Mouse (Mus musculus): ENCODE data around the gene Atp6v0c. TPM values are rescaled to one million over a fixed set of nuclear protein-coding genes. Genes with fewer than 3 reads are reported as not detected.

Atp6v0c gene
- polyA plus RNA-seq, 1 experiment, result 2,818 TPM

- TF ChIP-seq POLR2A (IDR thresholded peaks at IDR 0.05; ENCODE audit: extremely low read depth, insufficient read depth, low read length) (no peak), CTCF (IDR thresholded peaks at IDR 0.05; ENCODE audit: extremely low read depth, insufficient read depth, low read length) (no peak)
- H3K4me1 ChIP-seq (ENCODE audit: control insufficient read depth, insufficient read depth, low read length), result peaks cover 10% of the 10 kb centered on the region
- peak overlapping the region; percentile 31 for H3K4me3 ChIP-seq (ENCODE audit: insufficient read depth, low read length)
- peak overlapping the region; percentile 94 for H3K27ac ChIP-seq (ENCODE audit: insufficient read depth, low read length)
These were observed 39.1 kb upstream of the Atp6v0c start for GRCm38 (mm10) chr17:24208641-24209042.

DNA sequence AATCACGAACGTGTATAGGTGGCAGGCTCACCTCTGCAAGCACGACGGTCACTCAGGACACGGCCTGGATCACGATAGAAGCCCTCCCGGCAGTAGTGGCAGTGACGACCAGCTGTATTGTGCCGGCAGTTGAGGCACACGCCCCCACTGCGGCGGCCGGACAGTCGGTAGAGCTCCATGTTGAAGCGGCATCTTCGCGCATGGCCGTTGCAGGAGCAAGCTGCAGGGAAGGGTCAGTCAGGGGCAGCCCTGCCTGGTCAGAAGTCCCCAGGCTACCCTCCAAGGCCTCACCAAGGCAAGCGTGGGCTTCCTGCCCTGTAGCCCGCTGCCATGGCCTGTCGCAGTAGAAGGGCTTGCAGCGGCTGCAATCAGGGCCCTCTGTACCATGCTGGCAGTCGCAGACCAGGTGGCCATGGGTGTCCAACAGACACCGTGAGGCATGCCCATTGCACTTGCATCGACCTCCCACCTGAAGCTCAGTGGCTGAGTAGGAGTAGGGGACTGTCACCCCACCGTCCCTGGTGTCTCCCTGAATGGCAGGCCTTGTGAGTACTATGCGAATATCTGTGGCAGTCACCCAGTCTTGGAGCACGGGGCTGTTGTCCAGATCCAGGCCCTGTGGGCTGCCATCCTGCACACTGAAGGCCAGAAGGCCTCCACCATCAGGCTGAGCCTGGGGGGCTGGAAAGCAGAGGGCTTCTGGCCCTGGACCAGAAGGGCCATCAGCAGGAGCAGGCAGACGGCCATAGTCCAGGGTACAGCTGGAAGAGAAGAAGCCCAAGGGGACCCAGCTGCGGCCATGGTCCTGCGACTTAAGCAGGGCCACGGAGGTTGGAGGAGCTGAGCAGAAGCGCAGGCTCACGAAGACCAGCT is 38.5 kb upstream of the Atp6v0c start:
- peak overlapping the region; percentile 94 for H3K27ac ChIP-seq (ENCODE audit: insufficient read depth, low read length)

DNA sequence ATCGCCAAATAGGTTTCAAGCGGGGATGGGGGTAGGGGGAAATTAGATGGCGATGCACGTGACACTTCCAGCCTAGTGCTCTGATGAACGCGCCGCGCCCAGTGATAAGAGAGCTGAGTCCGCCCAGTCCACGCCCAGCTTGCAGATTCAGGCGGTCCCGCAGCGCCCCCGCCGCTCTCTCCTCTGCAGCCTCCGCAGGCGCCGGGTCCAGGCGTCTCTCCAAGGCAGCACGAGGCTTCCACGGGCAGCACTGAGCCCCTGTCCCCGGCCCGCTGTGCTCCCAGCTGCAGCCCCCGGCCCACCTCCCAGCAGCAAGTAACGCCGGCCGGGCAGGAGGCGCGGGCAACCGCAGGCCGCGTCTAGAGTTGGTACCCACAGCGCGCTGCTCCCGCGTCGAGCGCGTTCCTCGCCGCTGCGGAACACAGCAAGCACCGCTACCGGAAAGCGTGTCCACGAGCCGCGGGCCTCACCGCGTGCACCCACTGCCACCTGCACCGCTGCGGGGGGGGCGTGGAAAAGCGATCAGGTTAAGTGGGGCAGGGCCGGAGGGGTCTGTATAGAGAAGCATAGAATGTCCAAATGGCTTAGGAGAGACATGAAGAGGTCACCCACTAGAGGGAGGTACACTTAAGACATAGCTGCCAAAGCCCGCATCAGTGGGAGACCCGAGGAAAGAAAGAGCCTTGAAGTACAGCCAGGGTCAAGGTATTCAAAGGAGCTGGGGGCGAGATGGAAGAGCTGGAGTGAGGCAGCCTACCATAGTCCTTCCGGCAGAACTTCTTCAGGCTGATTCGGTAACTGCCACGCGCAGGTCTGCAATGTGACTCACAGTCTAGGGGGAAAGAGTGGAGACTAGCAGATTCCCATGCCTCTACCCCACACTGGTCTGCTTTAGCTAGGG is 37.2 kb upstream of the Atp6v0c start:
- TF ChIP-seq CTCF (IDR thresholded peaks at IDR 0.05; ENCODE audit: extremely low read depth, insufficient read depth, low read length), result no peak
- 0 out of 2 replicates have a peak, but pooled peaks have one; percentile 33 for TF ChIP-seq POLR2A (IDR thresholded peaks at IDR 0.05; ENCODE audit: extremely low read depth, insufficient read depth, low read length)
- peak overlapping the region; percentile 82 for H3K27ac ChIP-seq (ENCODE audit: insufficient read depth, low read length)
- H3K4me3 ChIP-seq (ENCODE audit: insufficient read depth, low read length), result peak overlapping the region; percentile 7
- peaks cover 10% of the 10 kb centered on the region for H3K4me1 ChIP-seq (ENCODE audit: control insufficient read depth, insufficient read depth, low read length)

More for the DNA sequence above, 38.5 kb upstream of the Atp6v0c start:
- peak overlapping the region; percentile 31; the same call in 1 of the 2 replicates for H3K4me3 ChIP-seq (ENCODE audit: insufficient read depth, low read length)
- TF ChIP-seq CTCF (IDR thresholded peaks at IDR 0.05; ENCODE audit: extremely low read depth, insufficient read depth, low read length) (no peak), POLR2A (IDR thresholded peaks at IDR 0.05; ENCODE audit: extremely low read depth, insufficient read depth, low read length) (no peak)
- peaks cover 10% of the 10 kb centered on the region for H3K4me1 ChIP-seq (ENCODE audit: control insufficient read depth, insufficient read depth, low read length)

GRCm38 (mm10) chr17:24205908-24206361 is 36.4 kb upstream of the Atp6v0c start:
- H3K4me1 ChIP-seq (ENCODE audit: control insufficient read depth, insufficient read depth, low read length), result peaks cover 10% of the 10 kb centered on the region

DNA sequence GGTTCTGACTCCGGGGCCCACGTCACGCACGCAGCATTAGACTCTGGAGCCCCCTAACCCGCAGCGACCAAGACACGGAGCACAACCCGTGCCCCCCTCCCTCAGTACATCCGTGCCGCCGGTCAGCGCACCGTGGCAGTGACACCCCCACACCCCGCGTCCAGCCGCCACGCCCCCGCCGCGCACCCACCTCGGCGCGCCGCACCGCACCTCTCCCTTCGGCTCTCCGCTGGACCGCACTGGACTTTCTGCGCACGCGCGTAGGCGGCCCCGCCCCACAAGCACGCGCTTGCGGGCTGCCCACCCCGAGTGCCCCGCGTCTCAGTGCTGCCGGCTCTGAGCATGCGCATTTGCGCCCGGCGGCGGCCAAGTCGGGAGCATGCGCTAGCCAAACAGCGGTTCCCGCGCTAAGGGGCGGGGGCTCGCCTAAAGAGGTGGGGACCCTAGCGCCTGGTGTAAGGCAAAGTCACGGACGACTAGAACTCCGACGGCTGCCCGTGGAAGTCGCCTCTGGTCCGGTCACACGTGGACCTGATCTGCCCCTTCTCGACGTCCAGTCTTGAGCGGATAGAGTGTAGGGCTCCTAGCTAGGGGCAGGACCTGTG is 35.9 kb upstream of the Atp6v0c start, which contains the start of gene Tbc1d24:
Gene Tbc1d24, minus strand, starts transcription at position 279 of the 605 bp plus-strand sequence.
- Histone ChIP-seq H3K4me3 (ENCODE audit: insufficient read depth, low read length) (peak within 1 kb of the TSS; percentile 68), H3K4me1 (ENCODE audit: control insufficient read depth, insufficient read depth, low read length) (peaks cover 14% of the 10 kb centered on the region), H3K27ac (ENCODE audit: insufficient read depth, low read length) (peak within 1 kb of the TSS; percentile 25)
- TF ChIP-seq POLR2A (IDR thresholded peaks at IDR 0.05; ENCODE audit: extremely low read depth, insufficient read depth, low read length), result peak; percentile 57; the same call in 1 of the 2 replicates
- no peak for TF ChIP-seq CTCF (IDR thresholded peaks at IDR 0.05; ENCODE audit: extremely low read depth, insufficient read depth, low read length)

More at GRCm38 (mm10) chr17:24205908-24206361, 36.4 kb upstream of the Atp6v0c start:
- Histone ChIP-seq H3K27ac (ENCODE audit: insufficient read depth, low read length) (peak overlapping the region; percentile 25), H3K4me3 (ENCODE audit: insufficient read depth, low read length) (peak overlapping the region; percentile 68)
- TF ChIP-seq CTCF (IDR thresholded peaks at IDR 0.05; ENCODE audit: extremely low read depth, insufficient read depth, low read length) (no peak), POLR2A (IDR thresholded peaks at IDR 0.05; ENCODE audit: extremely low read depth, insufficient read depth, low read length) (no peak)

GRCm38 (mm10) chr17:24204846-24205245 is 35.3 kb upstream of the Atp6v0c start:
- Histone ChIP-seq H3K27ac (ENCODE audit: insufficient read depth, low read length) (no peak overlapping the region), H3K4me3 (ENCODE audit: insufficient read depth, low read length) (peak overlapping the region; percentile 68), H3K4me1 (ENCODE audit: control insufficient read depth, insufficient read depth, low read length) (peaks cover 19% of the 10 kb centered on the region)
- TF ChIP-seq CTCF (IDR thresholded peaks at IDR 0.05; ENCODE audit: extremely low read depth, insufficient read depth, low read length) (no peak), POLR2A (IDR thresholded peaks at IDR 0.05; ENCODE audit: extremely low read depth, insufficient read depth, low read length) (no peak)

- Histone ChIP-seq H3K4me3 (ENCODE audit: insufficient read depth, low read length) (peak overlapping the region; percentile 68; the same call in 1 of the 2 replicates), H3K27ac (ENCODE audit: insufficient read depth, low read length) (no peak overlapping the region), H3K4me1 (ENCODE audit: control insufficient read depth, insufficient read depth, low read length) (peaks cover 20% of the 10 kb centered on the region)
- TF ChIP-seq POLR2A (IDR thresholded peaks at IDR 0.05; ENCODE audit: extremely low read depth, insufficient read depth, low read length), result no peak
- no peak for TF ChIP-seq CTCF (IDR thresholded peaks at IDR 0.05; ENCODE audit: extremely low read depth, insufficient read depth, low read length)
These were observed 34.4 kb upstream of the Atp6v0c start for GRCm38 (mm10) chr17:24203611-24204534.

DNA sequence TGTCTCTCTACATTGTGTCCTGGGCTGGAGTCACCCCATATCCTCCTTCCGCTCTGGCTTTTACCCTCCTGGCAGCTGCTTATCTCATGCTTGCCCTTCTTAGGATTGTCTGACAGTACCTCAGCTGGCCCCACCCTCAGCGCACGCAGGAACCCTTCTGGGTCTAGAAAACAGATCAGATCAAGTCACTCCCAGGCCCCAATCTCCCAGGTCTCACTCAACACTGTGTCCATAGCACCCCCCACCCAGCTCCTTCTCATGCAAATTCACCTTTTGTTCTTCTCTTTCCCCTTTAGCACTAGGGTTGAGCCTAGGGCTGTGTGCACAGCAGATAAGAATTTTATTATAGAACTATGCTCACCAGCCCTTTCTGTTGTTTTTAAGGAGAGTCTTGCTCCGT is 33.6 kb upstream of the Atp6v0c start:
- Histone ChIP-seq H3K4me1 (ENCODE audit: control insufficient read depth, insufficient read depth, low read length) (peaks cover 21% of the 10 kb centered on the region), H3K4me3 (ENCODE audit: insufficient read depth, low read length) (no peak overlapping the region), H3K27ac (ENCODE audit: insufficient read depth, low read length) (no peak overlapping the region)
- no peak for TF ChIP-seq POLR2A (IDR thresholded peaks at IDR 0.05; ENCODE audit: extremely low read depth, insufficient read depth, low read length)
- no peak for TF ChIP-seq CTCF (IDR thresholded peaks at IDR 0.05; ENCODE audit: extremely low read depth, insufficient read depth, low read length)

Measured in cortical plate, adult 2 months (tissue).